ENCODE assay signal across 35 mouse cellular contexts in the genomic region with DNA sequence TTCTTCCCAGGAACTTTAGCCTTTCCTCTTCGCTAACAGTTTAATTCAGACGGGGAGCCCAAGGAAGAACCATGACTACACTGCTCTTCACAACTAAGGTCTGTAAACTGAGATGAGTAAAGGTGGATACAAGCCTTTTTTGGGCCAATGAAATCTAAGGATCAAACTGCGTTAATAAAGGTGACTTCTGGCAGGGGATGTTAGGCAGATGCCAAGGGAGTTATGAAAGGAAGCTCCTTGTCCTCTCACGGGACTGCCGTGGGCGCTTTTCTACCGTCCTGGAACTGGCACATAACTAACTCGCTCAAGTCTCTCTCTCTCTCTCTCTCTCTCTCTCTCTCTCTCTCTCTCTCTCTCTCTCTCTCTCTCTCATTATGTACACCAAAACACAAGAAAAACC.
"Had no signal": no experiment of that assay in that cellular context is flagged by ENCODE, and none has a peak within 500 bp of the region (broad histone marks: within the 10 kb centered on the region; RNA-seq: fewer than 3 reads in every experiment).

No protein-coding gene starts in this region.

- H3K4me3 ChIP-seq: heart, embryonic 10.5 days; heart, embryonic 12.5 days; heart, embryonic 13.5 days; heart, embryonic 15.5 days; hindbrain, embryonic 10.5 days; hindbrain, embryonic 12.5 days; hindbrain, embryonic 13.5 days; hindbrain, embryonic 15.5 days; intestine, embryonic 15.5 days; kidney, embryonic 15.5 days; layer of hippocampus, adult 2 months had no signal

- ATAC-seq: hindbrain, embryonic 16.5 days; hindbrain, postnatal 0 days; inflammation-experienced regulatory T-cells, adult 6 months; intestine, embryonic 15.5 days; intestine, embryonic 16.5 days; intestine, postnatal 0 days had no signal

- DNase-seq: heart, postnatal 10 days; heart, postnatal 14 days; heart, postnatal 36 days; heart, postnatal 4 days; kidney, adult 11 months; kidney, adult 18-20 months; kidney, adult 2 months; kidney, adult 8-10 months; kidney, adult 9 months; kidney, postnatal 10 days; kidney, postnatal 14 days; kidney, postnatal 25 days; kidney, postnatal 36 days; kidney, postnatal 4 days; layer of hippocampus, adult 9-11 months; layer of hippocampus, postnatal 36 days had no signal

- H3K36me3 ChIP-seq: heart, embryonic 10.5 days; heart, embryonic 12.5 days; heart, embryonic 13.5 days; heart, embryonic 15.5 days; hindbrain, embryonic 10.5 days; hindbrain, embryonic 12.5 days; hindbrain, embryonic 13.5 days; hindbrain, embryonic 15.5 days; intestine, embryonic 15.5 days; kidney, embryonic 15.5 days had no signal

- H3K4me1 ChIP-seq: hindbrain, embryonic 10.5 days; hindbrain, embryonic 12.5 days; hindbrain, embryonic 13.5 days; hindbrain, embryonic 15.5 days; intestine, embryonic 15.5 days; kidney, embryonic 15.5 days had no signal

- H3K9ac ChIP-seq: heart, embryonic 12.5 days; heart, embryonic 13.5 days; heart, embryonic 15.5 days; hindbrain, embryonic 12.5 days; hindbrain, embryonic 13.5 days; hindbrain, embryonic 14.5 days; hindbrain, embryonic 15.5 days; intestine, embryonic 15.5 days; kidney, embryonic 15.5 days had no signal

- H3K4me2 ChIP-seq: heart, embryonic 11.5 days; heart, embryonic 12.5 days; heart, embryonic 13.5 days; heart, embryonic 15.5 days; hindbrain, embryonic 12.5 days; hindbrain, embryonic 13.5 days; hindbrain, embryonic 14.5 days; hindbrain, embryonic 15.5 days; intestine, embryonic 15.5 days; kidney, embryonic 15.5 days had no signal

- H3K9me3 ChIP-seq: heart, embryonic 10.5 days; heart, embryonic 12.5 days; heart, embryonic 13.5 days; heart, embryonic 15.5 days; hindbrain, embryonic 10.5 days; hindbrain, embryonic 12.5 days; hindbrain, embryonic 13.5 days; hindbrain, embryonic 15.5 days; intestine, embryonic 15.5 days; kidney, embryonic 15.5 days had no signal

- H3K27ac ChIP-seq: heart, embryonic 10.5 days; heart, embryonic 13.5 days; heart, embryonic 15.5 days; hindbrain, embryonic 10.5 days; hindbrain, embryonic 12.5 days; hindbrain, embryonic 13.5 days; hindbrain, embryonic 14.5 days; hindbrain, embryonic 15.5 days; hindbrain, postnatal 0 days; intestine, embryonic 15.5 days; kidney, embryonic 15.5 days; kidney, postnatal 0 days; layer of hippocampus, adult 2 months had no signal

- H3K27me3 ChIP-seq: heart, embryonic 12.5 days; heart, embryonic 13.5 days; heart, embryonic 15.5 days; hindbrain, embryonic 12.5 days; hindbrain, embryonic 13.5 days; hindbrain, embryonic 15.5 days; intestine, embryonic 15.5 days; kidney, embryonic 15.5 days had no signal
